Mouse (Mus musculus) heart, postnatal 0 days (tissue): Measurements from ENCODE around the gene Trim31.

ENCODE experiments used
- CTCF ChIP-seq: IDR thresholded peaks from 2 replicates; pipeline ENCODE4 v1.5.1; 2016; ENCODE audit warnings: antibody characterized with exemption, control low read depth, low read depth
- EP300 ChIP-seq: IDR thresholded peaks from 2 replicates; pipeline ENCODE4 v1.6.1; 2016; ENCODE audit warnings: antibody characterized with exemption, low read depth

GRCm38 (mm10) chr17:36920239-36920638, 22.3 kb downstream of the Trim31 start:
- TF ChIP-seq CTCF (no peak), EP300 (no peak)
